Mouse (Mus musculus) adrenal gland, adult 18-20 months (tissue): Measurements from ENCODE around the gene Hoxc5. TPM values are rescaled to one million over a fixed set of nuclear protein-coding genes. Genes with fewer than 3 reads are reported as not detected.

Experiments
- DNase-seq, 2 experiments: peaks; one replicate each; pipeline ENCODE4 v3.0.0; 2021 to 2022; ENCODE audit warnings: low spot score in 2 of 2
- total RNA-seq, 2 experiments: library from RNA; stranded (reverse); gene quantifications; 1 replicate in 1 of 2; 2 replicates in 1 of 2; pipeline ENCODE4 v1.2.3; 2021

Hoxc5 gene
- total RNA-seq, 2 experiments from 2014 or later = 7.0 to 7.5 TPM

- peak; percentile 39 to 52 for DNase-seq
Observed at GRCm38 (mm10) chr15:103009265-103010111, 42.2 kb downstream of the Hoxc5 start.

GRCm38 (mm10) chr15:103010112-103010846, 43.0 kb downstream of the Hoxc5 start:
- peak in 1 of 2 experiments; percentile 42 for DNase-seq

GRCm38 (mm10) chr15:103010847-103011555, 43.8 kb downstream of the Hoxc5 start:
- DNase-seq = no peak

GRCm38 (mm10) chr15:103011928-103012486, 44.8 kb downstream of the Hoxc5 start:
- peak in 1 of 2 experiments; percentile 47 for DNase-seq

GRCm38 (mm10) chr15:103013238-103013984, 46.2 kb downstream of the Hoxc5 start:
- peak; percentile 67 to 75 for DNase-seq

GRCm38 (mm10) chr15:103014166-103015008, 47.1 kb downstream of the Hoxc5 start:
- DNase-seq = peak in 1 of 2 experiments; percentile 68

- DNase-seq = no peak
Observed at GRCm38 (mm10) chr15:103015009-103015399, 47.8 kb downstream of the Hoxc5 start.

GRCm38 (mm10) chr15:103015406-103016166, 48.3 kb downstream of the Hoxc5 start:
- DNase-seq = no peak

- no peak for DNase-seq
Observed at GRCm38 (mm10) chr15:103018636-103019035, 51.4 kb downstream of the Hoxc5 start, which contains the start of gene Hoxc4. Hoxc4 (plus strand) TSS chr15:103018934.

GRCm38 (mm10) chr15:103020899-103021418, 53.7 kb downstream of the Hoxc5 start:
- no peak for DNase-seq

- no peak for DNase-seq
Observed at GRCm38 (mm10) chr15:103021544-103021943, 54.3 kb downstream of the Hoxc5 start.

- DNase-seq = no peak
Observed at GRCm38 (mm10) chr15:103024131-103024530, 56.9 kb downstream of the Hoxc5 start.

- DNase-seq = peak in 1 of 2 experiments; percentile 22
Observed at GRCm38 (mm10) chr15:103027266-103028235, 60.3 kb downstream of the Hoxc5 start.

GRCm38 (mm10) chr15:103028916-103029512, 61.8 kb downstream of the Hoxc5 start:
- DNase-seq = no peak

GRCm38 (mm10) chr15:103030142-103030541, 62.9 kb downstream of the Hoxc5 start:
- no peak for DNase-seq

GRCm38 (mm10) chr15:103032167-103032566, 64.9 kb downstream of the Hoxc5 start:
- DNase-seq = no peak
